Mouse (Mus musculus) heart, adult 11 months (tissue): ENCODE data around the gene Picalm.
A peak's percentile ranks its signal among the peaks of the same experiment; 100 is the strongest.

Source experiments
- DNase-seq: peaks from one replicate; pipeline ENCODE4 v3.0.0; 2022

The Picalm gene

GRCm38 (mm10) chr7:90132322-90132721, 2.3 kb downstream of the Picalm start:
- DNase-seq: no peak

- no peak for DNase-seq
These were observed 6.7 kb downstream of the Picalm start for GRCm38 (mm10) chr7:90136736-90137135.

- no peak for DNase-seq
These were observed 8.3 kb downstream of the Picalm start for GRCm38 (mm10) chr7:90138359-90138758.

GRCm38 (mm10) chr7:90140290-90140689, 10.3 kb downstream of the Picalm start:
- no peak for DNase-seq

- no peak for DNase-seq
These were observed 14.3 kb downstream of the Picalm start for GRCm38 (mm10) chr7:90144275-90144674.

- DNase-seq: no peak
These were observed 15.0 kb downstream of the Picalm start for GRCm38 (mm10) chr7:90144971-90145370.

- no peak for DNase-seq
These were observed 15.4 kb downstream of the Picalm start for GRCm38 (mm10) chr7:90145376-90145775.

- no peak for DNase-seq
These were observed 15.9 kb downstream of the Picalm start for GRCm38 (mm10) chr7:90145897-90146296.

GRCm38 (mm10) chr7:90146321-90146720, 16.3 kb downstream of the Picalm start:
- peak; percentile 82 for DNase-seq

- no peak for DNase-seq
These were observed 18.0 kb downstream of the Picalm start for GRCm38 (mm10) chr7:90148023-90148422.

- DNase-seq: no peak
These were observed 18.5 kb downstream of the Picalm start for GRCm38 (mm10) chr7:90148516-90148915.

- peak; percentile 92 for DNase-seq
These were observed 20.3 kb downstream of the Picalm start for GRCm38 (mm10) chr7:90150311-90150710.

- DNase-seq: no peak
These were observed 28.0 kb downstream of the Picalm start for GRCm38 (mm10) chr7:90158034-90158433.

- DNase-seq: no peak
These were observed 30.6 kb downstream of the Picalm start for GRCm38 (mm10) chr7:90160598-90160997.

GRCm38 (mm10) chr7:90164276-90164675, 34.3 kb downstream of the Picalm start:
- no peak for DNase-seq

- DNase-seq: no peak
These were observed 36.0 kb downstream of the Picalm start for GRCm38 (mm10) chr7:90165970-90166369.

- DNase-seq: peak; percentile 90
These were observed 37.8 kb downstream of the Picalm start for GRCm38 (mm10) chr7:90167777-90168176.

- no peak for DNase-seq
These were observed 43.8 kb downstream of the Picalm start for GRCm38 (mm10) chr7:90173778-90174177.

- no peak for DNase-seq
These were observed 45.6 kb downstream of the Picalm start for GRCm38 (mm10) chr7:90175576-90175975.

GRCm38 (mm10) chr7:90180635-90181034, 50.6 kb downstream of the Picalm start:
- no peak for DNase-seq

GRCm38 (mm10) chr7:90200251-90200650, 70.2 kb downstream of the Picalm start:
- DNase-seq: no peak

GRCm38 (mm10) chr7:90201877-90202465, 72.0 kb downstream of the Picalm start:
- no peak for DNase-seq

- no peak for DNase-seq
These were observed 73.9 kb downstream of the Picalm start for GRCm38 (mm10) chr7:90203914-90204313.

GRCm38 (mm10) chr7:90210116-90210515, 80.1 kb downstream of the Picalm start:
- no peak for DNase-seq

GRCm38 (mm10) chr7:90210947-90211346, 80.9 kb downstream of the Picalm start:
- DNase-seq: no peak
